Mouse (Mus musculus) cerebellum, adult (tissue): ENCODE measurements around the gene Kntc1.

ENCODE experiments used
- ATAC-seq: cut with Nextera tagmentation; 2 replicates; pipeline ENCODE4 v1.9.2; 2017; ENCODE audit warnings: mild to moderate bottlenecking, moderate library complexity, mixed read lengths; ENCODE audit not compliant: insufficient number of reproducible peaks, low FRiP score, low TSS enrichment

Gene Kntc1

DNA sequence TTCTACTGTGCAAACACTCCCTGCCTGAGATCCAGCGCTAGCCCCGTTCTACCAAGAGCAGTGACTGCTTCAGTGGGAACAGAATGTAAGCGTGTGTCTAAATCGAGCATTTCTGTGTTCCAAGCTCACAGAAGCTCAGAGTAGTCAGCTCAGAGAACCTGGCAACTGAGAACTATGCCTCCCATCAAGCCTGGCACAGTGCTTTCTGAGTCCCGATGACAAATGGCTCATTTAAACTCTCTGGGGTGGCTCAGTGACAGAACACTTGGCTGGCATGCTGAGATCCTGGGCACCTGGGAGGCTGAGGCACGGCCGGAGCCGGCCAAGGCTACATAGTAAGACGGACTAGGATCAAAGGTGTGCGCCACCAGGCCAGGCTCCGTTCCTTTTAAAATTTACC is 56.8 kb downstream of the Kntc1 start:
- peak; percentile 82; the same call in 1 of the 2 replicates for ATAC-seq

DNA sequence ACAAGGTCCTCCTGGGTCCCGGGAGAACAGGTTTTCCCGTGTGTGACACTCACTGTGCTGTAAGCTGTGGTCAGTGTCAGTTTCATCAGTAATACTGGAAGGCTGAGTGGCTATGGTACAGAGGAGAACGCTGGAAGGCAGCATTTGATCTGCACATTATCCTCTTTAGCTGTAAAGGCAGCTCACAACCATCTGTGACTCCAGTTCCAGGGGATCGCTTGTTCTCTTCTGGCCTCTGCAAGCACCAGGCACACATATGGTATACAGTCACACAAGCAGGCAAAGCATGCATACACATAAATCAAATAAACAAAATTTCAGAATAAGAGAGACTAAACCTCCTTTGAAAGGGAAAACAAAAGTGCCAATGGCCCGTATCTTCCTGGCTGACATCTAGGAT is 59.0 kb downstream of the Kntc1 start:
- no peak for ATAC-seq

DNA sequence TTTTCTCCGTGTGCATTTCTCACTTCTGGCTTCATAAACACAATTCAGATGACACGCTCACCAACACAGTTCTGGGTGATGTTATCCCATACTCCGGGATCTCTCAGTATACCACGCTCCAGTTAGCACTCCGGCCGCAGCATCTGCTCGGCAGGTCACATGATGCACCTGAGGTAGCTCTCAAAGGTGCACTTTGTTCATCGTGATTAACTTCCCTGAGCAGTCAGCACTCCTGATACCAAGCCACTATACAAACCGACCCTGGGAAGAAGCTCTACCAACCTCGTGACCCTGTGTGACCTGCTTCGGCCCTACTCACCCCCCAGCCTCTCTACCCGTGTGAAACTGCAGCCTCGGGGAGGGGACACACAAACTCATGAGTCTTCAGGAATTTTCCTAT is 59.6 kb downstream of the Kntc1 start:
- ATAC-seq, result no peak

DNA sequence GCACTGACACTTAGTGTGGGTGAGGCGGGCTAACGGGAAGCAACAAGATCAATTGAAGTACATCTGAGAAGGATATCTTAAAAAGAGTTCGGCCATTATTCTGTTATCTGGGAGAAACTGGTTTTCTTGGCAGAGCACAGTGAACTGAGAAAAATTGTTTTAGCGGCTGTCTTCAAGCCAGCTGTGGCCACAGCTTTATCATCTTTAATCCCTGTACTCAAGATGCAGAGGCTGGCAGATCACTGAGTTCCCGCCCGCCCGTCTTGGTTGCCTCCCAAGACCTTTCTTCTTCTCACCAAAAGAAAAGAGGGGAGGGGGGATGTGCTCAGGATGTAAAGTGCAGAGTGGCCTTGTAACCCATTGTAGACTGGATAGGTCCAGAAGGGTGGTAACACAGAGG is 67.4 kb downstream of the Kntc1 start:
- ATAC-seq, result no peak

DNA sequence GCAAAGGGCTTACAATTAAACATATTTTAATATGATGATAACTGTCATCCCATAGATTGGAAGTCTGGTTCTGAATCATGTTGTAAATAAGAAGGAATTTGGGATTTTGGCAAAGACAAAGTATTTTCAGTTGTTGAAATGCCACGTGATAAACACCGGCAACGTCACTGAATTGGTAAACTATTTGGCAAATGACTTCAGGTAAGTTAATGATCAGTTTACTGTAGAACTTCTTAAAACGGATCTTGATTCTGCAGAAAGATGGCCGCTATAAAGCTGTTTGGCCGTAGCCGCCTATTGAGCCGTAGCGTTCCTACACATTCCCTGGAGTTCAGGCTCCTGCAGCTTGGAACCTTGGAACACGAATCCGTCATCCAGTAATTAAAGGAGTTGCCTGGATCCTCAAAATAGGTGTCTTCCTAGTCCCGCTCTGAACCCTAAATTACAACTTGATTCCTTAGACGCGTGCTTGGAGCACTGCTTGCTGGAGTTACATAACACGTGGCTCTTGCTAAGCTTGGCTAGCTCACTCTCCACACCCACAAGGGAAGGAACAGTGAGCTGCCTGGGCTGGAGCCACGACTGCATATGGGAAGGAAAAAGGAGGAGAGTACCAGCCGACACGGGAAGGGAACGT is 69.5 kb downstream of the Kntc1 start:
- ATAC-seq, result no peak

DNA sequence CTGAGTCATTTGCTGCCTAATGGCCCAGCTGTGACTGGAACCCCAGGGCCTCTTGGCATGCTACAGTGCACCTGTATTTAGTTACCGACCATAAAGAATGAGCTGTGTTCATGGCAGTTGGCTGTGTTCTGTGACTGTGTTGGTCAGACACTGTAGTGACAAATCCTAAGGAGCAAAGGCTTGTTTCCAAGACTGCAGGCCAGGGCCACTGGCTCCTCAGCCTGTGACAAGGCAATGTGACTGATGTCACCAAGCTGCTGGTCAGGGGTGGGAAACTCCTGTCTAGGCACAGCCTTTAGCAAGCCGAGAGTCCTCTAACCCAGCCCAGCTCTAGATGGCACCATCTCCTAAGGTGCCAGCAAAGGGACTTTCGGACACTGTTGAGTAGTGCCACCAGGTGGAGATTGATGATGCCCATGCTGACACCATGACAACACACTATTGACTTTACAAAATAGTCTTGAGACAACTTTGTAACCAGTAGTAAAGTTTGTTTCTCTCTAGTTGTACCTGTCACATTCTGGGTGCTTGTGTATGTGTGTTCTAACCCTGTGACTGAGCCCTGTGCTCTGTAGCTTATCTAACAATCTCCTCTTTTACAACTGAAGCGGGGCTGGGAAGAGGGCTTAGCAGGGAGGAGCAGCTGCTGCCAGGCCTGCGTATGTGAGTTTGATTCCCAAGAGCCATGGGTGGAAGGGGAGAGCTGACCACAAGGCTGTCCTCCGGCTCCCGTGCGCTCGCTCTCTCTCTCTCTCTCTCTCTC is 71.2 kb downstream of the Kntc1 start:
- ATAC-seq, result no peak

DNA sequence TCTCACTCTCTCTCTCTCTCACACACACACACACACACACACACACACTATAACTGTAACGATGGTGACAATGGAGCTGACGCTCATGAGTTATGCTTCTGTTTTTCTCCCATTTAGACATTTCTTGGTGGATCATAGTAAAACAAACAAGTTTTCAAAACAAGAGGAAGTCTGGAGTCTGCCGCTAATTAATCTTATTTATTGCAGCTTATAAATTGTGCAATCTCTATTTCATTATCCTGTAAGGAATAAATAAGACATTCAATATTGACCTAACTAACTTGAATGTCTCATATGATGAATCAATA is 71.7 kb downstream of the Kntc1 start:
- ATAC-seq, result no peak

DNA sequence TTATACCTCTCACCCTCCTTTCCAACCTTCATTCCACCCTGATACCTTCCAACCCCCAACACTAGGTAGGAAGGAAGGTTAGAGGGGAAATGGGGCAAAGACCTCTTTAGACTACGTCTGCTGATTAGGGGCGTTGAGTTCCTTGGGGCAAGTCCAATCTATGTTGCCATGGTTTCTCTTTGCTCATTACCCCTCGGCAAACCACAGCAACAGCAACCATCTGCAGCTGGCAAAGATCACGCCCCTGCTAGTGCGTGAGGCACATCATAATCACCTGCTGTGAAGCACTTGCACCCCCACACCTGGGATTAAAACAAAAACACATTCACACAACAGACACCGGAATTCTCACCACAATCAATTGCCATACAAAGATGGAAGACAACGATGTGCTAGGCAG is 73.2 kb downstream of the Kntc1 start:
- ATAC-seq, result no peak

DNA sequence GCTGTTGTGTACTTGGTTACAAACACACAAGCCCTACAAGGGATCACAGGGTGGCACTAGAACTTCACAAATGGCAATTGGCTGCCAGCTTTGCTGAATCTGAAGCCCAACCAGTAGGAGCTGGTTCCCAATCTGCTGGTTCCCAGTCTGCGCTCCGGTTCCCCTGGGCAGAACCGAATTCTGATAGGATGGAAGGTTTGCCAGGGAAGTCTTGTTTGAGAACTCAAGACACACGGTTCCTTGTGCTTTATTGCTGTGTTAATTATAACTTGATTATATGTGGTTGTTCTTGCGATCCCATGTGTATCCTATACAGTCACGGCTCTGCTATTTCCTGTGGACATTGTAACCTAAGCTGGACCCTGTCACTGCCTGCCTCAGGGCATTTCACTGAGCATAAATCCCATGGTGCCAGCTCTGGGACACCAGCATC is 78.2 kb downstream of the Kntc1 start:
- ATAC-seq, result no peak

DNA sequence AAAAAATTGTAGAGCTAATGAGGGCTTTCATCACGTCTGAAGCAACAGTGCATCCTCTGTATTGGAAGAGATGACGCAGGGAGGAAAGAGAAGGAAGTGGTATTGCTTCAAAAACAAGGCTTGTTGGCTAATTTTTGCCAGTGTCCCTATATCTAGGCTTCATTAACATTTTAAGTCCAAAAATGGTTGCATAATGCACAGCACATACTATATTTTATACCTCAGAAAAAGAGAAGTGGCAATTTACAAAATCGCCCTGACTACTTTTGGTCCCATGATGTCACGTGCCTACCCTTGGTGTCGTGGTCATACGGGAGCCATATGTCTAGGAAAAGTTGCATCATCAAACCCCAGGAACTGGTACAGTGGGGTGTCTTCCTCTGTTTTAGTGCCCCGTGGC is 82.8 kb downstream of the Kntc1 start:
- ATAC-seq, result no peak

DNA sequence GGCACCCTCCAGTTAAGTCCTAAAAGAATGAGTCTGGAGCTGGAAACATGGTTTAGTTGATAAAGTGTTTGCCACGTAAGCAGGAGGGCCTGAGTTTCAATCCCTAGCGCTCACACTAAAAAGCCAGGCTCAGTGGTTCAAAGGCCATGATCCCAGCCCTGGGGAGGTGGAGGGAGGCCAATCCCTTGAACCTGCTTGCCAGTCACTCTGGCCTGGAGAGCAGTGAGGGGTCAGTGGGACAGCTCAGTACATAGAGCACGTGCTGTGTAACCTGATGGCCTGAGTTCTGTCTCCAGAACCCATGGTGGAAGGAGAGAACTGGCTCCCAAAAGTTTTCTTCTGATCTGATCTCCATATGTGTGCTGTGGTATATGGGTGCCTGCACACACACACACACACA is 85.3 kb downstream of the Kntc1 start:
- no peak for ATAC-seq

DNA sequence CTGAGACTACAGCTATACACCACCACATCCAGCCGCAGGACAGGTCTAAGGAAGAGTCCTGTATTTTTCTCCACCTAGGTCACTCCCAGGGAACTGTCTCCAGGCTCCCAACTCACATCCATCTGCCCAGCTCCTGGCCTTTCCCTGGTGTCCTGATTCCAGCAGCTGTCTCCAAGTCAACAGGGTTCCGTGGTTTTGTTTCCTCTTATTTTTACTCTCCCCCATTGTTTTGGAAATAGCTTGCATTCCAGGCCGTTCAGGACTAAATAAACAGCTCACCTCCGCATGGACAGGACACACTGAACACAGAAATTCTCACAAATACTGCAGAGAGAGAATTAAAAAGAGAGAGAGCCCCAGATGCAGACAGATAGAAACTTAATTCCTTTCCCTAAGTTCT is 87.9 kb downstream of the Kntc1 start:
- ATAC-seq, result no peak

DNA sequence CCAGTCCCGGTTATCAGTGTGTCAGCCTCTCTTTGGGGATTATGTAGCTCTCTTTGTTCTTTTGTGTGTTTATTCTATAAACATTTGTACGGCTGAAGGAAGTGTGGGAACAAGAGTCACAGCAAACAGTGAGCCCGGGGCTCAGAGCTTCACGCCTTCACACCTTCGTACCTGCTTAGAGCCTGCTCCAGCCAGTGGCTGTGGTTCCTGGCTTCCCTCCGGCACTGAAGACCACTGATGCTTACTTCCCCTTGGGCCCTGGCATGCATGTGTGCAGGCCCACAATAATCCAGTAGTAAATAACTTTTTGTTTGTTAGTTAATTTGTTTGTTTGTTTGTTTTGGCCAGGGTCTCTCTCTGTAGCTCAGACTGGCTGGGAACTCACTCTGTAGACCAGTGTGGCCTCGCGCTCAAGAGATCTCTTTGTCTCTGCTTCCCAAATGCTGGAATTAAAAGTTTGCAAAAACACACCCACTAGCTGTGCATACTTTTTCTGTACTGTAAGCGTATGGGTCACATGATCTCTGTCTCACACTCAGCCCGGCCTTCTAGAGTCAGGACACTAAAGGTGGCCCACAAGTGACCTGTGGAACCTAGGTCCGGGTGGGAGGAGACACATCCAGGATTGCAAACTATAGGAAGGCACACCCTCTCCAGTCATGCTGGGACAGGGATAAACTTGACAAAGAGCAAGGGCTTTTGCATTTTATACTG is 92.9 kb downstream of the Kntc1 start:
- no peak for ATAC-seq

DNA sequence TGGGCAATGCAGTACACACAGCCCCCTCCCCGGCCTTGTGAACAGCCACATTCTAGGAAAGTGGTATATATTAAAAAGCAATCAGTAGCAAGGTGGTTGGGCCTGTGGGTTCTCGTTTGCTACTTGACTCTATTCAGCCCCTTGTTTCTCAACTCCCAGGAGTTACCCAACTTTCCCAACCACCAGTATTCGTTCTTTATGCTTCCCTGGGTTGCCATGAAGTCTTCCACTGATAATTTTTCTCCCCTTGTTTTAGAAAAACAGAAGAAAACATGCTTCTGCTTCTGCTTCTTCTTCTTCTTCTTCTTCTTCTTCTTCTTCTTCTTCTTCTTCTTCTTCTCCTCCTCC is 93.4 kb downstream of the Kntc1 start:
- no peak for ATAC-seq

DNA sequence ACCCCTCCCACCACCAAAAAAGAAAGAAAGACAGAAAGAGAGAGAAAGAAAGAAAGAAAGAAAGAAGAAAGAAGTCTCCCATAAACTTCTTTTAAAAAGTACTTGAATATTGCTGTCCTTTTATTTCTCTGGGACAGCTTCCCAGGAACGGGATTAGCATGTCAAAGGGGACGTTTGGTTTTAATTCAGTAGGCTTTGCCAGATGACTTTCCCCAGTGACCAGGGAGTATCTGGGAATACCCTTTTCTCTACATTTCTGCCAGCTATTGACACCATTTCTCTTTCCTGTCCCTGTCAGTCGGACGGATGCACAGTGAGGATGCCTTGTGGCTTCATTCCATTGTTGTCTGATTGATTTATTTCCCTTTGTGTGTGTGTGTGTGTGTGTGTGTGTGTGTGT is 94.3 kb downstream of the Kntc1 start:
- no peak for ATAC-seq

DNA sequence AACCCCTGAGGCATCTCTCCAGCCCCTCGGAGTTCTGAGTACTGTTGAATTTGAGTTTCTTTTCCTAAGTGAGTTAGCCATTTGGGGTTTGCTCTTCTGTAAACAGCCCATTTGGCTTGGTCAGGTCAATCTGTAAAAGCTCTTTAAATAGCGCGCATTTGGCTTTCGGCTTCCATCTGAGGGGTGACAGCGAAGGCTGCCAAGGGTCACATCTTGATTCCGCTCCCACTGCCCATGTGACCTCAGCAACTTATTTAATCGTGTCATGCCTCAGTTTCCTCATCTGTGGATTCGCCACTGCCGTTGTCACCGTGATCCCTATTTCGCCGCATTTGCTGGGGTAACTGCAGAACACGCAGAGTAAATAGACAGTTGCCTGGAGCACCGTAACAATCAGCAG is 94.8 kb downstream of the Kntc1 start:
- no peak for ATAC-seq

DNA sequence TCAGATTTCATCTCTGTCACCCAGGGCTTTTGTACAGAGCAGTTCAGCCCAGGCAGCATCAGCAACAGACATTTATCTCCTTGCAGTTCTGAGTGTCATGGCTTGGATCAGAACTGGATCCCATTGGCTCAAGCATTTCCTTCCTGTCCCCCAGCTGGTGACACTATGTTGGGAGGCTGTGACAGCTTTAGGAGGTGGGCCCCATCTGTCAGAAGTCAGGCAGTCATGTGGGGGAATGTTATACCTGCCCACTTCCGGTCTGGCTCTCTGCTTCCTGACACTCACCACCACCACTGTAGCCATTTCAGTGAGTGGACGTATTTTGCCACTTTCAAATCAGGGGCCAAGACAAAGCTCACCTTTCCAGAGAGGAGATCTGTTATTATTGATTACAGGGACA is 101.9 kb downstream of the Kntc1 start:
- no peak for ATAC-seq

DNA sequence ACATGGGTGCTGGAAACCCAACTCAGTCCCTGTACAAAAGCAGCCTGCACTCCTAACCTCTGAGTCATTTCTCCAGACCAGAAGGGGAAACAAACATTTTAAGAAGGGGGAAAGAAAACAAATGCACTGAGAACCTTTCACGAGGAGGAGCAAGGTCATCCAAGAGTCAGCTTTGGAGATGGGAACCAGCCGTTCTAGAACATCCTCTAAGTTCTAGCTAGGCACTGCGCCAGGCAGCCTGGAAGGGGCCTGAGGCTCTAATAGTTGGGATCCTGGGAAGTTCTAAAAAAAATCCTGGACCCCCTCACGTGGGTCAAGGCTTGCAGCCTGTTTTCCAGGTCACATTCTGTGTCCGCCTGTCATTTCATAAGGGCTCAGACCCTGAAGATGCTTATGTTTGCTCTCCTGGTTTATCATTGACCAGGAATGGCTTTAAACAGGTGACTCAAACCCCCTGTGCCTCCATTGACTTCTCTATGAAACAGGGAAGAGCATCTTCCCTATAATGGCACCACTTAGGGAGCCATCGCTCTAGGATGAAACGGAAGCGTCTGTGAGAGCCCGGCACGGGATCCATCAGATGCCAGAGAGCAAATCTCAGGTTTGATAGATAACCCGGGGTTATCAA is 104.5 kb downstream of the Kntc1 start:
- no peak for ATAC-seq

DNA sequence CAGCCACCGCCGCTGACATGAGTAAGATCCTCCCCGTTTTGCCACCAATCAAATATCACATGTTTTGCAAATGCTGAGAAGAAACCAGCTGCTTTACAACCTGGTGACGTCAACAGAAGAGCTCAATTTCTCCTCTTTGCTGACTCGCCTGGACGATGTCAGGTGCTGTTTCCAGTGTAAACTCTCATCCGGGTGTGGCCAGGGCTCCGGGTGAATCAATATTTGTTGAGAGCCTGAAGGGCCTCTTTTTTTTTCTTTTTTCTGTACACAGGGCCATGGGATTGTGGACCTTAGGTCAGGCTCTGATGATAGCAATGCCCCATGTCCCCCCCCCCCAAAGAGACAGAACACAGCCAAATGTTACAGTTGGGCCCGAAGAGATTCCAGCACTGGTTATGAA is 105.0 kb downstream of the Kntc1 start:
- no peak for ATAC-seq

DNA sequence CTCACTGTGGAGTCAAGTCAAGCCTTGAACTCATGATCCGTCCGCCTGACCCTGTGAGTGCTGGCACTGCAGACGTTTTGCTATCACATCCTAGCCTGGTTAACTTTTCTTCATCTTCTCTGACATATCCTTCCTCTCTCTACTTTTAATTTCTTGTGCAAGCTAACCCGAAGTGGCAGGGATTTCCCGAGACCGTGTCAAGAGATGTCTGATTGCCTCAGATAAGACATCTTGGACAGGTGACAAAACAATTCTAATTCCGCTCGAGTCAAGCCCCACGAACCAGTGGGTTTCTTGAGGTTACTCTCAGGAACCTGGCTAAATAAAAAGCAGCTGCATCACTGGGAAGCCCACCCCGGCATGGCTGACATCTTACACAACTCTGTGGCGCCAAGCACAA is 109.3 kb downstream of the Kntc1 start:
- no peak for ATAC-seq
